Mouse (Mus musculus) myocyte (in vitro differentiated cells): ENCODE measurements at regions not wholly inside any gene's neighbourhood (a gene's known extent, or its start where the extent isn't known, plus 50 kb on each side); places are given as distances from the start of the nearest gene placed in this dataset.

Experiments
- CEBPB ChIP-seq: IDR thresholded peaks from 2 replicates; pipeline ENCODE4 v1.6.1; 2011; ENCODE audit warnings: mild to moderate bottlenecking, moderate library complexity; ENCODE audit not compliant: poor library complexity, insufficient read depth, severe bottlenecking
- E2F4 ChIP-seq: IDR thresholded peaks from one replicate; pipeline ENCODE4 v1.6.1; 2011; ENCODE audit warnings: mild to moderate bottlenecking, control low read depth, moderate library complexity; ENCODE audit not compliant: insufficient read depth
- MAX ChIP-seq: IDR thresholded peaks from one replicate; pipeline ENCODE4 v1.6.1; 2011; ENCODE audit warnings: low read depth, mild to moderate bottlenecking, control low read depth
- MYOD1 ChIP-seq, 3 experiments: IDR thresholded peaks; one replicate each; pipeline ENCODE4 v1.6.1; 2011; ENCODE audit warnings: control low read depth in 2 of 3, low read depth in 2 of 3, mild to moderate bottlenecking in 2 of 3, moderate library complexity in 1 of 3; ENCODE audit not compliant: insufficient read length in 2 of 3, control insufficient read depth in 1 of 3
- MYOG ChIP-seq, 3 experiments: IDR thresholded peaks; one replicate each; pipeline ENCODE4 v1.6.1; 2011; ENCODE audit warnings: control low read depth in 2 of 3, low read depth in 2 of 3, mild to moderate bottlenecking in 2 of 3; ENCODE audit not compliant: insufficient read length in 2 of 3, control insufficient read depth in 1 of 3, insufficient read depth in 1 of 3
- POLR2A ChIP-seq: IDR thresholded peaks from one replicate; pipeline ENCODE4 v1.6.1; 2011; ENCODE audit warnings: low read depth, mild to moderate bottlenecking, control low read depth, moderate library complexity; ENCODE audit not compliant: insufficient read length
- POLR2AphosphoS2 ChIP-seq: IDR thresholded peaks from one replicate; pipeline ENCODE4 v1.6.1; 2011; ENCODE audit warnings: low read depth, control low read depth; ENCODE audit not compliant: insufficient read length
- REST ChIP-seq: IDR thresholded peaks from one replicate; pipeline ENCODE4 v1.6.1; 2011; ENCODE audit warnings: mild to moderate bottlenecking, control low read depth, moderate library complexity; ENCODE audit not compliant: insufficient read depth, insufficient read length
- SRF ChIP-seq: IDR thresholded peaks from one replicate; pipeline ENCODE4 v1.6.1; 2011; ENCODE audit warnings: low read depth; ENCODE audit not compliant: control insufficient read depth, insufficient read length
- TCF12 ChIP-seq: IDR thresholded peaks from one replicate; pipeline ENCODE4 v1.6.1; 2011; ENCODE audit warnings: mild to moderate bottlenecking, control low read depth; ENCODE audit not compliant: poor library complexity, insufficient read depth, severe bottlenecking
- TCF3 ChIP-seq: IDR thresholded peaks from one replicate; pipeline ENCODE4 v1.6.1; 2011; ENCODE audit warnings: low read depth, control low read depth; ENCODE audit not compliant: insufficient read length
- USF1 ChIP-seq: IDR thresholded peaks from one replicate; pipeline ENCODE4 v1.6.1; 2011; ENCODE audit warnings: low read depth, mild to moderate bottlenecking, control low read depth, moderate library complexity

GRCm38 (mm10) chr4:54072932-54073331 is 247.1 kb downstream of the Tmem38b start:
- TF ChIP-seq MAX (no peak), USF1 (no peak), POLR2A (no peak), MYOD1 (IDR thresholded peaks at IDR 0.05; ENCODE audit: control insufficient read depth in 1 of 3, insufficient read length in 2 of 3, low read depth in 2 of 3) (no peak), POLR2AphosphoS2 (no peak), TCF3 (no peak), TCF12 (no peak), E2F4 (no peak), CEBPB (no peak), MYOG (IDR thresholded peaks at IDR 0.05; ENCODE audit: control insufficient read depth in 1 of 3, insufficient read depth in 1 of 3, insufficient read length in 2 of 3, low read depth in 2 of 3) (no peak), REST (no peak), SRF (no peak)
